Mouse (Mus musculus): ENCODE data around the gene Shroom3.

Gene Shroom3

DNA sequence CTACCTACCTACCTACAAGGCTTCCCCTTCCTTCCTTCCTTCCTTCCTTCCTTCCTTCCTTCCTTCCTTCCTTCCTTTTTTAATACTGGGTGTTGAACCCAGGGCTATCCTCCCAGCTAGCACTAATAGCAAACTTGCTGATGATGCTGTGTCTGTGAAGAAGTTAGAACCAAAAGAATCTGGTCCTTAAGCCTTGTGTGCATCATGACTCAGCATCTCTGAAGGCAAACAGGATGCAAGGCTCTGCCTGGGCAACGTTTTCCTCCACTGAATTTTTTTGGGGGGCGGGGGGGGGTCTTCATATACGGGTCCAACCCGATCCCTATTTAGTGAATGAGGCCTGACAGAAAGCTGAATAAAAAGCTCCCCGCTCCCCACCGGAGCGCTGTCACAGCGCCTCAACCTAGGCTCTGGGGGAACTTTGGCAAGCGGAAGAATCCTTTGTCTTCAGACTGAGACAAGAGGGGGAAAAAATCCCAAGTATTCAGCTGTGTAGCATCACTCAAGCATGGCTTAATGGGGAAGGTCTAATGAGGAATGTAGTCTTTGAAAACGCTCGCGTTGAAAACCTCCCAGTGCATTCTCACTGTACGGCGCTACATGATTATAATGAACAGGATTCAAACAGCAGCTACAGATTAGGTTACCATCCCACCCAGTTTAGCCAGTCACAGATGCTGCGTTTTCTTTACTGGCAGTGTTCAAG is 15.0 kb downstream of the Shroom3 start:
- DNase-seq (ENCODE audit: low spot score) = no peak

- DNase-seq (ENCODE audit: low spot score) = no peak
These were observed 15.7 kb downstream of the Shroom3 start for GRCm38 (mm10) chr5:92698837-92699529.

DNA sequence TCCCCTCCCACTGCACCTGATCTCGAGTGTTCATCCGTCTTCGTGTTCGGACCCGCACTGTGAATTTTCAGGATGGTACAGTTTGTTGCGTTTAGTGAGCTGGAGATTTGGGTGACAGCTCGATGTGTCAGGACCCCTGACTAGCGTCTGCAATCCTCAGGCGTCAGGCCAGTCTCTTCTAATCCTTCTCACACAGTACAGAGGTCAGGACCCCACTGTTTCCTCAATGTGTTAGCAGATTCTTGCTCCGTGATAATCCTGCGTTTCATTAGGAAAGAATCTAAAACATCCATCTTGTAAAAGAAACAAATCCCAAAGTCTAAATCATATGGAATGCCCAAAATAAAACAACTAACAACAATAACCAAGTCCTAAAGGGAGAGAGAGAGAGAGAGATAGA is 18.5 kb downstream of the Shroom3 start:
- DNase-seq (ENCODE audit: low spot score) = no peak

GRCm38 (mm10) chr5:92703671-92704070 is 20.4 kb downstream of the Shroom3 start:
- no peak for DNase-seq (ENCODE audit: low spot score)

DNA sequence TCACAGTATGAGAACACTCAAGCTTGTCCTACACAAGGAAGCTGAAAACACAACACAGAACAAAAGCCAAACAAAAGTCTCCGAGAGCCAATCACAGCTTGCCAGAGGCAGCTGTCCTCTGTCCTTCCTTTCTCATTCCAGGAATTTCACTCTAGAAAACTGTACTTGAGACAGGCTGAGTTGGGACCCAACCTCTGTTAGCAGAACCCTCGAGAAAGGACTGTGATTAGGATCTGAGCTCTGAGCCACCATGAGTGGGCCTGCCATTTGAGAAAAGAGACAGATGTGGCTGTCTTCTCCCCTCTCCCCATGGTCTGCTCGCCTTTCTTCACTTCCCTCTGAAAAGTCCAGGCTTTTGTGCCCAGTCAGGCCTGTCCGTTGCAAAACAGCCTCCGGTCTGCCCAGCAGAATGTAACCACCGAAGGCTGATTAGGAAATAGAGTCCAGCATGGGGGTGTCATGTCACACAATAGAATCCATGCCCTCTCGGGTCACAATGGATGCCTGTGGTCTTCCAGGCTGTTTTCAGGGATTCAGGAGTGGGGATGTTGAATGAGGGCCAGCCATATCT is 24.8 kb downstream of the Shroom3 start:
- no peak for DNase-seq (ENCODE audit: low spot score)

DNA sequence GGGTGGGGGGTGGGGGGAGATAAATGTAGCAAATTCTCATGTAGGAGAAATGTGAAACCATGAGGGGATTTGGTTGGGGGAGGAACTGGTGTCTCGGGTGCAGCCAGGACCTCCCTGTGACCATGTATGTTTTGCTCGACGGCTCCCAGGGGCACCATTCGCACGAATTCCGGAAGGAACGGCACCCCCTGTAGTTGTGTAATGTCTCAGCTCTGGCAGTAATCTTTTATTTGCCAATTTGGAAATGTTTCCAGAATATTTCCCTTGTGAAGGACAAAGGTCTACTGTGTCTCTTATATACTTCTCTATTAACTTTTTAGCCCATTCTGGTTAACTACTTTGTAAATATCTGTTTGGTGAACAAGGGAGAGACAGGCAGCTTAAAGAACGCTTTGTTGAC is 27.5 kb downstream of the Shroom3 start:
- no peak for DNase-seq (ENCODE audit: low spot score)

- no peak for DNase-seq (ENCODE audit: low spot score)
These were observed 28.5 kb downstream of the Shroom3 start for GRCm38 (mm10) chr5:92711666-92712290.

DNA sequence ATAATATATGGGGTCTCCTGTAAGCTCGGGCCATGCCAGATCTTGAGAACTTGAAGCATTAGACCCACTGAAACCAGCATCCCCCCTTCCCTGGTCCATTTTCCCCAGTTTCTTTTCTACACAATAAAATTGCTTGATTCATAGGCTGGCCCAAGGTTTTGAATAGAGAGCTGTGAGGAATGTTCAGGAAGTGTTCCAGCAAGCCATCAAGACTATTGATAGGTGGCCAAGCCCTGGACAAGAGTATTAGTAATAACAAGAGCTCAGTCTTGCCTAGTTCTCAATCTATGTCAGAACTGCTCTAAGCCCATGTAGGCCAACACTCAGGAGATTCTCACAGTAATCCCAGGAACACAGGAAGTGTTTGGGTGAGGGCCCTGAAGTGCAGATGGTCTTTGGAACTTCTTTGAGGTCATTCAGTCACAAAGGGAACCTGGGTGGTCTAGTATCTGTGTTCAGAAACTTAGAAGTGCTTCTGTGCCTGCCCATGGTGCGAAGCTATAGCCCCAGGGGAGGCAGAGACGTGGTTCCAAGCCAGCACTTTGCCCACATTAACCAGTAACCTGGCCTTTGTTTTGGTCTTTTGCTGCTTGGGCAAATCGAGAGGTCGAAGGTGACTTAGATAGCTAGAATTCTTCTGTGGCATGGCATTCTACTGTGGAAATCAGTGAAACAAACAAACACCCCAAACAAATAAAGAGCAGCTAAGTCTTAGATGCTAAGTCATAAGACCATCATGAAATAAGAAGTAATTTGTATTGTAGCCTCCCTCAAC is 29.6 kb downstream of the Shroom3 start:
- no peak for DNase-seq (ENCODE audit: low spot score)

GRCm38 (mm10) chr5:92714886-92715285 is 31.7 kb downstream of the Shroom3 start:
- DNase-seq (ENCODE audit: low spot score) = no peak

DNA sequence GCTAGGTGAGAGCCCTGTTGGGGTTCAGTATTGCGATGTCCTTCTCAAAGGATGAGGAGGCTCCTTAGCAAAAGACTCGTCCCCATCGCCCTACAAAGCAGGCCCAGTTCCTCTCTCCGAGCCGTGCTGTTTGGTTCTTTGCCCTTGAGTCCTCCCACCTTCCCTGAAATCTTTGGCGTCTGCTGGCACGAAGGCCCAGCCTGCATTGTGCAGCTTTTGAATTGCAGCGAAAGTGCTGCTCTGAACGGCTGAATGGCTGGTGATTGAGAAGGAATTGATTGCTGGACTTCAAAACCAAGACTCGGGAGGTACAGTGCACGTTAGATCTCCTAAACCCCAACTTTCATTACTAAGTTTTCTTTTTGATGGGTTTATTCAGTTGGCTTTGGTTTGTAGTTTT is 32.1 kb downstream of the Shroom3 start:
- DNase-seq (ENCODE audit: low spot score) = no peak

GRCm38 (mm10) chr5:92715890-92716289 is 32.7 kb downstream of the Shroom3 start:
- DNase-seq (ENCODE audit: low spot score) = no peak

GRCm38 (mm10) chr5:92717666-92718360 is 34.6 kb downstream of the Shroom3 start:
- DNase-seq (ENCODE audit: low spot score) = no peak

DNA sequence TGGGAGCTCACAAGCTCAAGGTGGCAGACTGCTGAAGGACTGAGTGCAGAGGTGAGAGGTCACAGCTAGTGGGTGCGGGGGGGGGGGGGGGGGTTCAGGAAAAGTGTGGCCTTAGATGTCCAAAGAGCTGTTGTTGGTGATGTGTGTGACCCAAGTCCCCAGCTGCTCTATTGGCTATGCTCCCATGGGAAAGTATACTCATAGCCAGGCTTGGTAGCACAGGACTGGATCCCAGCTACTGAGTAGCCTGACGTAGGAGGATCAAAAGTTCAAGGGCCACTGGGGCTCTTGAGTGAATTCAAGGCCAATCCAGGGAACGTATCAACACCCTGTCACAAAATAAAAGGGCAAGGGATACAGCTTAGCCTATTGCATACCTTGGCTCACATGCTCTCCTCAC is 35.6 kb downstream of the Shroom3 start:
- no peak for DNase-seq (ENCODE audit: low spot score)

GRCm38 (mm10) chr5:92721610-92722009 is 38.4 kb downstream of the Shroom3 start:
- DNase-seq (ENCODE audit: low spot score) = no peak

- peak; percentile 65 for DNase-seq (ENCODE audit: low spot score)
These were observed 42.7 kb downstream of the Shroom3 start for GRCm38 (mm10) chr5:92725935-92726334.

GRCm38 (mm10) chr5:92728252-92728828 is 45.1 kb downstream of the Shroom3 start:
- peak; percentile 58 for DNase-seq (ENCODE audit: low spot score)

DNA sequence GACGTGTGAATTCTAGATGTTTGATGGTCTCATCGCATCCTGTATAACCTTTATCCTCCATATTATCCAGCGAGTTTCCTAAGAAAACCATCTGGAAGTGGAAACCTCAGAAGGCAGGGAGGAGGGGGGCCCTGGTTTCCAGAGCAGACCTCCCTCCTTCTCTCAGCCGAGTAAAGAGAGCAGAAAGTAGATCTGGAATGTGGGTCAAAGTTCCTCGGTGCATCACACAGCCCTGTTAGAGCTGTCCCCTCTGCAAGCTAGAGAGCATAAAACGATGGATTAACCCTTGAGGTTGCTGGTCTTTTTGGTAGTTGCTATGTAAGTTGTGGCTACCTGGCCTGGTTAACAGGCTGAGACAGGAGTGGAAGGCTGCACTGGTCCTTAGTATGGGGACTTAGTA is 46.0 kb downstream of the Shroom3 start:
- DNase-seq (ENCODE audit: low spot score) = no peak

- no peak for DNase-seq (ENCODE audit: low spot score)
These were observed 58.6 kb downstream of the Shroom3 start for GRCm38 (mm10) chr5:92741802-92742201.

DNA sequence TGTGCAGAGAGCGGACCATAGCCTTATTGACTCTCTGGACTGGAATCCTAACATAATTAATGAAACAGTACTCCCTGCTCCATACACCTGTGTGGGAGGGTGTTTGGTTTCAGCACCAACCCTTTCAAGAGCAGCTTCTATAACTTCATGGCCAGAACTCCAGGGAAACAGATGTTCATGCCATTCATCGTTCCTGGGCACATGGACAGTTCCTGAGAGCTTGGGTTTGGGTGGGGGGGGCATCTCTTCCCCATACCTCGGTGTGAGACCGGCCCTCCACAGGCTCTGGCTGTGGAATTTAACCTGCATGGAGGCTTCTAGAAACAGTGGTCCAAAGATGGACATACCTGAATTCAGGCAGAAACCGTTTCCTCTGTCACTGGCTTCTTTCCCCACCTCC is 59.5 kb downstream of the Shroom3 start:
- no peak for DNase-seq (ENCODE audit: low spot score)

DNA sequence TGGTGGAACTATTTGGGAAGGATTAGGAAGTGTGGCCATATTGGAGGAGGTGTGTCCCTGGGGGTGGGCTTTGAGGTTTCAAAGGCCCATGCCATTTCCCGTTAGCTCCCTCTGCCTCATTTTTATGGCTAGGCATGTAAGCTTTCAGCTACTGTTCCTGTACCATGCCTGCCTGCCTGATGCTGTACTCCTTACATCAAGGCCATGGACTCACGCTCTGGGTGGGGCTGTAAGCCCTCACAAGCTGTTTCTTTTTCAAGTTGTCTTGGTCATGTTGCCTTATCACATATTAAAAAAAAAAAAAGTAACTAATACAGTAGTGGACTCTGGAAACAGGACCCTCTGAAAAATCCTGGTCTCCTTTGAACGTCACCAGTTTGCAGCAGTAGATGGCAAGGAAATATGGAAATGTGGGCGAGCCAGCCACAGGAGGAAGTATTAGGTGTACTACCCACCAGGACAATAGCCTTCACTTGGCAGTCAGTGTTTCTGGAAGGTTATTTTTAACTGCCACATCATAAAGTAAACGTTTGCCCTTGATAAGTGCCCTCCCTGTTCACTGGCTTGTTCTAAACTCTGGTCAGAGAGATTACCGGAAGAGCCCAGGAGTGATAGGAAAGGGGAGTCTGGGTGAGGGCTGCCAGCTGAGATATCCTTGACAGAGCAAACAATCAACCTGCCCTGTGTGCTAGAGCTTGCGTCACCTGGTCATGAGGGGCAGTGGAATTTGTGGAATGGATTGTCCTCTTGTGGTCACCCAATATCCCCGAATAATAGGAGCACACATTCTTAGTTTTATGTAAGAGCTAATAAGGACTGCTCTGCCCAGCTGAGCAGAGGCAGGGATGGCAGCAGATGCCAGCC is 62.4 kb downstream of the Shroom3 start:
- DNase-seq (ENCODE audit: low spot score) = no peak
